Mouse (Mus musculus) testis, adult 2 months (tissue): ENCODE results near the gene Cryba1.

Experiments used
- CTCF ChIP-seq: fragments of 200-500 bp; IDR thresholded peaks from 2 replicates; pipeline ENCODE4 v1.5.1; 2012; ENCODE audit warnings: low read depth, mild to moderate bottlenecking, inconsistent platforms, low read length, moderate library complexity; ENCODE audit not compliant: control insufficient read depth, insufficient read depth, insufficient replicate concordance
- POLR2A ChIP-seq: fragments of 200-500 bp; IDR thresholded peaks from 2 replicates; pipeline ENCODE4 v1.6.1; 2012; ENCODE audit warnings: low read depth, mild to moderate bottlenecking, inconsistent platforms, low read length, moderate library complexity; ENCODE audit not compliant: control insufficient read depth

DNA sequence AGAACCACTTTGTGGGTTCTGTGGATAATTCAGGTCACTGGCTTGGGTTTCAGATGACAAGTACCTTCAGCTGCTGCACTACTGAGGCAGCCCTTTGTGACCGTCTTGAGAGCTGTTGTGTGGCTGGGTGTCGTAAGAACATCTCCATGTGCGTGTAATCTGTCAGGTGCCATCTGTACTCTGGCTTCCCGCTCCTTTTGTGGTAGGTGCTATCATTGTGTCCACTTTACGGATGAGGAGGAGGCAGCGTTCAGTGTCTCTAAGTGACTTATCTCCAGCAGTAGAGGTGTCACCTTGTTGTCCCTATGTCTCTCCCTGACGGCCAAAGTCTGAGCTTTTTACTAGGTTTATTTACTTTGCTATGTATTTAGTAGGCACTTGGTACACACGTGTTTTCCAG, 45.3 kb upstream of the Cryba1 start:
- no peak for TF ChIP-seq POLR2A
- TF ChIP-seq CTCF: no peak
